Mouse (Mus musculus) ES-CJ7 (cell line): ENCODE measurements at regions not wholly inside any gene's neighbourhood (a gene's known extent, or its start where the extent isn't known, plus 50 kb on each side); places are given as distances from the start of the nearest gene placed in this dataset.

Experiments
- DNase-seq: peaks from one replicate; pipeline ENCODE4 v3.0.0; 2011; ENCODE audit warnings: low read depth, low spot score

DNA sequence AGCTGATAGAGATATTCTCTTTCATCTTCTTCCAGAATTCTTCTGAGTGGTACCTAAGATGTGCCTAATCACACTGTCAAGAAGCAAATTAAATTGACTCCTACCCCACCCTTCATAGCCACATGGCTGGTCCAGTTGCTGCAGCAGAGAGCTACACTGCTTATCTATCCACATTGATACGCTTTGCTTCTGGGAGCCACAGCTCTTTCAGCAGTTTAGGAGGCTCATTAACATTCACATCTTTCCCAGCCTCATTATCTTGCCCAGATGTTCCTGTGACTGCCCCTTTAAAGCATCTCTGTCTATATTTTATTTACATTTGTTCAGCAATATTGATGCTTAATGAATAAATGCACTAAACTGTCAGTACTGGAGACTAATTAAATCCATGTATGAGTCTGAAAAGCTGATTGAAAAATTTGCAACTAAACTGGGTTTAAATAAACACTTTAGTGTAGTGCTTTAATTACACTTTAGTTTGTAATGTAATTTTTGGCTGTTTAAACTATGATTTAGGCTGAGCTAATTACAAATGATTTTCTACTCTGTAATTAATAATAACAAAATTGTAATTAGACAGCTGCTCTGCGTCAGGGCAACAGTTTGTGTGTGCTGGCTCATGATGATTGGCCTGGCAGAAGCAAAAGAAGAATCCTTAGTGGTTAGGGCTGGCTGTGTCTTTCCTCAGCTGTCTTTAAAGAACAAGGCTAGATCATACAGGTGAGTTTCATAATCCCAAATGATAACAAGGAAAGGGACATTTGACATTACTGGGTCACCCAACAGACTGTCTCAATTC lies 632.5 kb upstream of the Tle4 start:
- DNase-seq = no peak

DNA sequence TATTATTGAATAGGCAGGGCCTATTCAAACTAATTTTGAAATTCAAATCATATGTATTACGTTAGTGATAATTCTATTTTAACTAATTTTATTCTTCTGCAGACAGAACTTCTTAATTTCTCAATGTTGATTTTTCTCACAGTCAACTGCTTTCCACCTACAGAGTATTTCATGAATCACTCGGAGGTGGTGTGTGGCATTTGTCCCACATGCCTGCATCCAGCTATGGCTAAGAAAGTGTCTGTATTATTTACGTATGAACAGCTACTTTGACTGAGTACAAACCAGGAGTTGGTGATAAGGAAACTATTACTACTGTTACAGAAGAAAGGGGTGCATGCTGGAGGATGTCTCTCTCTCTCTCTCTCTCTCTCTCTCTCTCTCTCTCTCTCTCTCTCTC lies 619.5 kb upstream of the Tle4 start:
- DNase-seq = no peak

DNA sequence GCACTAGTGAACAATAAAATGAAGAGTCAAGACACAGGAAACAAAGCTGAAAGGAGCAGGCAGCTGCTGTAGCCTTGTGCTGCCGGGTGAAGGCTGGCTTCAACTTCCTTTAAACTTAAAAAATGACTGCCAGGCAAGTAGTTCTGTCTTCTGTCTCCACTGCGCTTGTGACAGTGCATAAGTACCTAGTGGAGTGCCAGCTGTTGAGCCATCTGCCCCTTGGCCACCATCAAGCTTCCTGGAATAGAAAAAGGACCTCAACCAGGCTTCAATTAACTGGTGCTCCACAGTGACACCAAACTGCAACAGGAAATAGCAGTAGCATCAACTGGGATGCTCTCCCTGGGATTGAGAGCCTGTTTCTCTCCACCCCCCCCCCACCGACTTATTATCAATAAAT lies 616.8 kb upstream of the Tle4 start:
- no peak for DNase-seq

DNA sequence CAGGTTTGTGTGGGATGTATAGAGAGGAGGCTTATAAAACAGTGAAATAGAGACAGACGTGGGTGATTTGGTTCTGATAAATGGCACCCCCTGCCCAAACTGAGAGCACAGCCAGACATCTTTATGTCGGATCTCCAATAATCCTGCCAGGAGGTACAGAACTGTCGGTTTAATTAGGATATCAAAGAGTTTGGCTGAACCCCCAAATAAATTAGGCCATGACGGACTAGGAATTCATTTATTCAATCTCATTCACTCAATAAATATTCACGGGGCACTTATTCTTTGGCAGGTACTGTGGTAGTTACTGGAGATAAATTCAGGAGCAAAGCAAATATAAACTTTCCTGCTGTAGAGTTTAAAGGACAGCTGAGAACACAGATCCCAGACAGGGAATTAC lies 615.0 kb upstream of the Tle4 start:
- DNase-seq = no peak

DNA sequence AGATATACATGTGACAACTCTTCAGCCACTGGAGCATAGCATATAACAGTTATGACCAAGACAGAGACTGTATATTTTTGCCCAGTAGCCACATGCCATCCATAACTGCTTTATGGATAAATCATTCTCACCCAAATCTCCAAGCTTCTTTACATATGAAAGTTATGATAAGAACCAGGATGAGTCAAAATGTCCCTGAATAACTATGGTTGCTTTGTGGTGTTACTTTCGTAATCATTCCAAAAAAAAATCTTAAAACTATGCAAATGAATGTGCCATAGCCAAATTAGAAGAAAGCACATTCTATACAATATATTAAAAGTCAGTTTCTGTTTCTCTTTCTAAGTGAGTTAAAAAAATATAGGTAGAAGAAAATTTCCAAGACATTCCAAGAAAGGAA lies 605.2 kb upstream of the Tle4 start:
- no peak for DNase-seq

DNA sequence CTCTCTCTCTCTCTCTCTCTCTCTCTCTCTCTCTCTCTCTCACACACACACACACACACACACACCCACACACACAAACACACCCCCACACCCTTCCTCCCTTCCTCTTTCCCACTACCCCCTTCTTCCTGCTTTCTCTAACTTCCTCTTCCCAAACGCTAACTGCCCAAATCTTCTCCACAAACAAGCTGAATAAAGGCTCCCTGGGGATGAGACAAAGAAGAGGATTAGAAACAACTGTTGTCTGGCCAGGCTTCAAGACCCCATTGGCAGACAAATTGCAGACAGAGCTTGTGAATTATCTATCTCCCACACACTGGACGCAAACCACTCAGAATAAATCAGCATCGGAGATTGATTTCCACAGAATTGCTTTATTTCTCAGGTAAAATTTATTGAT lies 603.4 kb upstream of the Tle4 start:
- DNase-seq = no peak

DNA sequence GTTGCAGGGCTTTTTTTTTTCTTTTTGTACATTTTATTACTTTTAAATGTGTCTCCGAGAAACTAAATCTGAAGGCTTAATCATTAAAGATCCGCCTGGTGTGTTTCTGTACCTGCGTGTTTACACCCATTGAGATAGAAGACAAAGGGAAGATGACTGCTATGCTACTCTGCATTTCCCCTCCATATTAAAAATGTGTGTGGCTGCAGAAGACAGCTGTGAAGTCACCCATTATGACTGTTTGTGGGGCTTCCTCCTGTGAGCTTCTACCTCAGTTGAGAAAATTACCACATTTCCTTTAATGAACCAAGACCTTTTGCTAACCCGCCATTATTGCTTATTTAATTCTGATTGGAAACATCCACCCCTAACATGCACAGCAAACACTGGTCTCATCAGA lies 602.9 kb upstream of the Tle4 start:
- no peak for DNase-seq

DNA sequence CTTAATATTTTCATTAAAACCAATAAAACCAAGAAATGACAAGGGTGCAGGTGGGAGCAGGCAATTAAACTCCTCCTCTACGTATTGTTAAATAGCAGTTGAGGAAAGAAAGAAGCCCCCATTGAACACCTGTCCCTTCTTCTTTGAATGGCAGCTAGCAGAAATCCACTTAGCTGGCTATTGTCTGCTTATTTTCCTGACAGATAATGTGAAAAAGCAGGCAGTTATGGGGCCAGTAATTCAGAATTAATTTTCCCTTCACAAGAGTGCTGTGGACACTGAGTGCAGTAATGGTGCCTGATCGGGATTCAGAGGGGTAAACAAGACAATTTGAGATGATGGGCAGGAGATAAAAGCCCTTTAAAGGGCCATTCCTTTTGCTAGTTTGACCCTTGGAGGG lies 602.5 kb upstream of the Tle4 start:
- no peak for DNase-seq

DNA sequence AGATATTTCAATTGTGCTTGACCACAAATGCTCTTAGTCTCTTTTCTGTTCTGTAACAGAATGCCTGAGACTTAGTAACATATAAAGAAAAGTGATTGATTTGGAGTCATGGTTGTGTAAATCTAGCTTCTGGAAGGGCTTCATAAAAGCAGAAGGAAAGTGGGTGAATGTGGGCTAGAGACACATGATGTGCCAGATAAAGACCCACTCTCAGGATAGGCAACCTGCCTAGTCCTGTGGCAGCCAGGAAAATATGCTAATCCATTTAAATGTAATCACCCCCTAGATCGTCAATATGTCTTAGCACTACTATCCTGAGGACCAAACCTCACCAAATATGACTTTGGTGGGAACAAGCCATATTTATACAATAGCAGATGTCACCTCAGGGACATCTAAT lies 601.8 kb upstream of the Tle4 start:
- DNase-seq = no peak

DNA sequence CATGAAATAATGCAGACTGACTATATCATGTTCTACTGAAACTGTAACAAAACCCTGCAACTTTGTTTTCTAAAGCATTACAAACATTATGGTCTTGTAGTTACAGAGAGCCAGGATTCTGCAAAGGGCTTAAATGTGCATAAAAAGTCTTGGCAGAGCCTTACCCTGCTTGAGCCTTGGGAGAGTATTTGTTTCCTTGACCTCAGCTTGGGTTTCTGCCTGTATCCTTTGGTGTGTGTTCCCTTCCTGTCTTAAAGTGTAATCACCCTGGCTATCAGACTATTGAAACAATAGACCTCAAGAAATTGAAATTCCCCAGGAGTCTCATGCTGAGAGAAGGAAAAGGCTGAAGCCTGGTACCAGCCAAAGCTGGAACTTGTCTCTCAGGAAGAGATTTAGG lies 577.4 kb upstream of the Tle4 start:
- no peak for DNase-seq

DNA sequence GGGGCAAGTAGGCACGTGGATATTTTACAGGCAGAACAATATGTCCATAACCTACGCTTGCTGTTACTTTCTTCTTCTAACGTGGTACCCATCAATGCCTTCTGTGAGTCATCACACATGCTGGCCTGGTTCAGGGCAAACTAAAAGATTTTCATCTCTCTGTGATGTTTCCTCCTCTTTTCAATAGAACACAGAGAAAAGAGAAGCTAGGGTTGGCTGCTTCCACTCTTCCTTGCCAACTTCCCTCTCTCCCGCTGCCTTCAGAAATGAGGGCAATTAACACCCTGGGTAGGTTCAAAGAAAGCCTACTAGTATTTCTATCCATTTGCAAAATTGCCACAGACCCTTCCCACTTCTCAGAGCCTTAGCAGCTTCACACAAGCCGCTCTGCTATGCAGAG lies 575.5 kb upstream of the Tle4 start:
- no peak for DNase-seq

DNA sequence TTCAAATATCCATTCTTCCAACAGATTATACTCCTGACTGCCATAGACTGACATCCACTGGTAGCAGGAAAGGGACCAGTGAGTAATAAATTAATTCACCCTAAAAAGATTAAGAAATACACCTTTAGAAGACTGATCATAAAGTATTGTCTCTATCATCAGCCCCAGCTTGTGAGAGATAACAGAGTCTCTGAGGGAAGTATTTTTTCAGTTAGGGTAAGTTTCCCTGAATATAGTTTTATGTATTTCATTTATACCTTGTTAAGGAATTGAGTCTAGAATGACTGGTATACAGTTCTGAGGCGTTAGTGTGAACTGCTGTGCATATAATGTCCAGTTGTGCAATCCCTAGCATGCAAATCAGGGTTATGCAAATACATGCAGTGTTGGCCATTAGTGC lies 569.3 kb upstream of the Tle4 start:
- no peak for DNase-seq

DNA sequence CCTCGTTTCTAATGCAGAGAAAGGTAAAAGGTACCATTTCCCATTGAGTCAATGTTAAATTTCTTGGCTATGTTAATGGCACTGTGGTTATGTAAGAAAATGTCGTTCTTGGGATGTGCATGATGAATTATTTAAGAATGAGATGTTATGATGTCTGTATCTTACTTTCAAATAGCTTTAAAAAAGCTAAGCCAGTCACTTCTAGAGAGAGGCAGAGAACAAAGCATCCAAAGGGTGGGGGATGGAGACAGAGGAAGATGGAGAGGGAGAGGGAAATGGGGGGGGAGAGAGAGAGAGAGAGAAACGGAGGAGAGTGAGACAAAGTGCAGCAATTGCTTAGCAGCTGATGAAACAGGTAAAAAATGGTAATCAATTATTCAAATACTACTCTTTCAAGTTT lies 562.8 kb upstream of the Tle4 start:
- no peak for DNase-seq

DNA sequence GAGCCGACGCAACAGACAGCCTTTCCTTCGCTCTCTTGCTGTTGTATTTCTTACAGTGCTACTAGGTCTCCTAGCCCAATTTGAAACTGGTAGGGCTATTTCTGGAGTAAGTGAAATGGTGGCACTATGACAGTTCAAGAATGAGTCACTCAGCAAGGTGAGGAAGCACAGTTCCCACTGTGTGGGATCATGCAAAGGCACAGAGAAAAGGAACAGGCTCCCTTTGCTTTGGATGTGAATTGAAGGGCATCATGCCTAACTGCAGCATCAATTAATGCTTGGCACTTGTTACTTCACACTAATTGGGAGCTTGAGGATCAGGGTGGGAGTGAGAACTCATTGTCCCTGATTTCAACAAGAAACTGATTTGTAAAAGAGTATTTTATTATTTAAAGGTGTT lies 560.8 kb upstream of the Tle4 start:
- DNase-seq = no peak

DNA sequence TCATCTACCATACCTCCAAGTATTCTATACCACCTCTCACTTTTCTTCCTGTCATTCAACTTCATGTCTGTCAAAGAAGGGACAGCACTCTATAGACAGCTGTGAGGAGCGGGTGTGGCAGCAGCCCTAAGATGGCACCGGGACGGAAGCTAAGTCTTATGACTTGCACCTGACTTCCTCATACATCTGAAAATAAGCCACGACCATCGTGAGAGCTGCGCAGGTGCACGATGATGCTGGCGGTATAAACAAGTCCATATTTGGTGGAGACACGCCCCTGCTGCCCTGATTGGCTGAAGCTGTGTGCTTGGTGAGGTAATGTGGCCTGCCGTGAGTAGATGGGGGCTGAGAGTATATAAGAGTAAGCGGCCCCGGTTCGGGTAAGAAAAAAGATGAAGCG lies 560.3 kb upstream of the Tle4 start:
- no peak for DNase-seq

DNA sequence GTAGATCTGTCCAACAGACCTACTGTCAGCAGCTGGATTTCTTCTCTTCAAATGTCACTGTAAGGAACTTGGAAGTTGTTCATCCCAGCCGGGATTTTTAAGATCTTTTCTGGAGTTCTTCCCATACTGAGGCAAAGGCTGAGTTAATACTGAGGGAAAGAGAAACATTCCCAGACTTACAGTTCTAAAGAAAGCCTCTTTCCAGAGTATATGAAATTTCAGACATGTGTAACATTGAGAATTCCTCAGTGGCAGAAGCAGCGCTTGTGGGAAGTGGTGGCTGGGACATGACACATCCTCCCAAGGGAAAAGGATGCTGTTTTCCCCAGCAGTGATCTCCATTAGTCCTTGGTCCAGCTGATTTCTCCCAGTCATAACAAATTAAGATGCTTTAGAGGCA lies 556.8 kb upstream of the Tle4 start:
- DNase-seq = no peak

DNA sequence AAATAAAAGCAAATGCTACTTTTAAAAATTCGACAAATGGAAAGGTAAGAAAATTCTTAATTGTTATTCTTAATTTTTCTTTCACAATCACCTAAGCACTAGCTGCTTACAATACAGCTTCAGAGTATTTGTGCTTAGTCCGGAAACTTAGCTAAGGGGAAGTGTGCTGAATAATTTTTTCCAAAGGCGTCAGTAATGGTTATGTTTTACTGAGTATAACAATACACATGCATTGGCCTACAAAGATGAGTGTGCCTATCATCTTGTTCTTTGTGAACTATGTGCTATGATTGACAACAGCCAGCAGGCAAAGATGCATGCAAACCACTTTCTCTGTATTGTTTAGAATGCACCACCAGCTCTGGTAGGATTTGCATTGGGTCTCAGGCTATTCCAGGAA lies 548.5 kb upstream of the Tle4 start:
- DNase-seq = no peak

DNA sequence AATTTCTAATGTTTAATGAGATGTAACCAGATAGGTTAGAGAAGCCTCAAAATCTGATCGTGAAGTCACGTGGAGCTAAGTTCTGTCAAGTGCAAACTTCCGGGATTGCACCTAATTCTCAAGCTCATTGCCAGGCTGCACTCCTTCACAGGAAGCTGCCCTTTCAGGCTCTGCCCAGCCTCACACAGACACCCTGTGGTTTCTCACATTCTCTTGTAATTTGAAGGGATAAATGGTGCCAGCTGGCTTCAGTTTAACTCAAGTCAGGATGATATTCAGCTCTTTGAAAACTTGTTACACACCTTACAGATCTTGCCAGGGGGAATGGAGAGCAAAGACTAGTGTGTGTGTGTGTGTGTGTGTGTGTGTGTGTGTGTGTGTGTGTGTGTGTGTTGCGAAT lies 529.3 kb upstream of the Tle4 start:
- DNase-seq = no peak

DNA sequence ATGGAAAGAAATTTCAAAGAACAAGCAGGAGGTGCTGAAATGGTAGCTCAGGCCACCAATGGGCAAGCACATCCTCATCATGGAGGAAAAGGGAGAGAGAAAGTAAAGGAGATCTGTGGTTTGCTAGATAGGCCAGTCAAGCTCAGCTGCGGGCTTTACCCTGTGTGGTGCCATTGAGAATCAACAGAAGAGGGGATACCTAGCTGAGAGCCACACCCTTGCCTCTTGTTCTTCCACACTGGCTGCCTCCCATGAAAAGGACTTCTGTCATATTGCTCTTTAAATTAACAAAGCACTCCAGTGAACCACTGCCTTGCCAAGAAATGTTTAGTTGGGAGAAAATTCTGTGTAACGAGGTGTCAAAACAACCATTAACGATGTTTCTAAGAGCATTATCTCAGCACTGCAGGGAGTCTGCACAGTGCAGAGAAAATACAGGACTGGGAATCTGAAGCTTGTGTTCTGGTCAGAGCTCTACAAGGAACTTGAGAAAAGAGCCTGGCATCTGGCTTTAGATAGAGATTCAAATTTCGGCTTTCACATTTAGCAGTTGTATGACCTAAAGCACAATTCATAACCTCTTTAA lies 510.7 kb upstream of the Tle4 start:
- peak; percentile 8 for DNase-seq

DNA sequence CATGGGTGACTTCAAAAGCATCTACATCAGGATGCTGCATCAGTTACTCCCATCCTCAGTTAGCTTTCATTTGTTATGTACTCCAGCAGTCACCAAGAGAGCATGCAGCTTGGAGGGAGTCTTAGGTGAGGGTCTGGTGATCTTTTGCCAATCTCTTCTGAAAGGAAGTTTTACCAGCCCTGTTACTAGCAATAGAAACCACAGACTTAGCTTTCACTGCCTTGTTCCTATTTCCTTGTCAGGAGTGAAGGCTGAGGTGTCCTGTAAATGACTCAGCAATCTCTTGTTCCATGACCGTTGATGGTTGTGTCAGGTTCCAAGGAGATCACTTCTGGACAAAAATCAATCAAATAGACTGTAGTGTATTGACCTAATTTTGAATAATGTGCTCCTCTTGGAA lies 497.2 kb upstream of the Tle4 start:
- no peak for DNase-seq

DNA sequence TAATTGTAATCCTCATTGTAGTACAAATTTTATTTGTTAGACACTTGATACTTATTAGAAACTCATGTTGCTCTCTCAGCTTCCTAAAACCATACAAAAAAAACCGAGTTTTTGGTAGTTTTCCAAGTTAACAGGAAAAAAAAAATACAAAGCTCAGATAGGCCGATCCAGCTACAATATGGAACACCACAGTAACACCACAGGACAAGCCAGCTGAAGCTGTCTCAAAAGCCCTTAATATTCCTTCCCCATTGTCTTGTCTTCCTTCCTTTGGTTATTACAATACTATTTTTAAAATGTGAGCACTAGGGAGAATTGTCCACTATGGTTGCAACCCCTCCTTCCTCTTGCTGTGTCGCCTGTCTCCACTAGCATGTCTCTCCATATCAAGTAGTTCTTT lies 495.7 kb upstream of the Tle4 start:
- DNase-seq = no peak

DNA sequence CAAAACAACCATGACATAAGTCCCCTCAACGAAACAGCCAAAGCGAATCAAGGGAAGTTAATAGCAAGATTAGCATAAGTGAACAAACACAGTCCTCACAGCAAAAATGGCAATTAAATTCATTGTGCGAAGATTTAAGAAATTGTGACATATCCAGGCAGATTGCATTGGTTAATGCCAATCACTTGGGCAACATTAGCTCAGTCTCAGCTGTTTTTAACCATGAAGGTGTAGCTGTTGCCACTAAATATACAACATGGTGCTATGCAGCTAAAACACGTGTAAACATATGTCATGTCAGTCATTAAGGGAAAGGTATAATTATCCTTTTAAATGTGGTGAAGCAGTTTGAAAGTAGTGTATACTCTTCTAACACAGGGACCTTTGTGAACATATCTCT lies 482.8 kb upstream of the Tle4 start:
- DNase-seq = no peak

DNA sequence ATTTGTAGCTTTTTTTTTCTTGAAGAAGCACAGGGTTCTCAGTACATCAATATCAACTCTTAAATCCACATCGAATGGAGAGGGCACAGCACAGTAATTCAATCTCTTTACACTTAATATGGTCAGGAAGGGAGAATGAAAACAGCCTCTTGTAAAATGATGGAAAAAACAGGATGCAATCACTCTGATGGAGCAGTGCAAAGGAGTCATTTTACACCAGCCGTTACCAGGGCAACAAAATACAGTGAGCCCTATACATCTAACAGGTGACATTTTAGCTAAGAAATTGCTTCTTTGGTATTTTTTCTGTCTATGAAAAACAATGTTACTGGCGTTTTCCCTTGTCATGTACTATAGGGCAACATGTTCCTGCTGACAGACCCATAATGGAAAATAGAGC lies 459.9 kb upstream of the Tle4 start:
- no peak for DNase-seq

DNA sequence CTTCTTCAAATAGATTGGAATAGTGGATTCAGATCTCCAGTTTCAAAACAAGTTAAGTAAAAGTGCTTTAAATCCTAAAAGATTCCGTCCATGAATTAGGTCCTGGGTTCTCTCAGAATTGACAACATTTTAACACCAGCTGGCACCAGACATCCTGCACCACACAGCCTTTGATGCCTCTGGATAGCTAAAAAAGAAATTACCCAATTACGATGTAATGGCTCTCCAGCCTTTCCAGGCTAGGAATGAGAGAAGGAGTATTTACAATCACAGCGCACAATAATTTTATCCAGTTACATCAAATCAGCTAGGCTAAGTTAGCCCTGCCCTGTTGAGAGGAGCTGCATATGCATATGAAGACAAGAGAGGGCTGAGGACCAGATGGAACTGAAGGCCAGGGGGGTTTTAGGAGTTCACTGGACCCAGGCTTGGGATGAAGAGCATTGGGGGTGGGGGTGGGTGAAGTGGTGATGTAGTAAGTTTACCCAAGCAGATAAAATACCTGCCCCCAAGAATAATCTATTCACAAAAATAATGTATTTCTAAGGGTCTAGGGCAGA lies 455.8 kb upstream of the Tle4 start:
- no peak for DNase-seq
